Mouse (Mus musculus) forebrain, embryonic 10.5 days (tissue): Measurements from ENCODE around the gene Mob1b. TPM values are rescaled to one million over a fixed set of nuclear protein-coding genes. Genes with fewer than 3 reads are reported as not detected.

Experiments used
- DNase-seq: peaks from one replicate; pipeline ENCODE4 v3.0.0-alpha.2; 2017; ENCODE audit warnings: low spot score; ENCODE audit errors: extremely low spot score
- H3K27ac ChIP-seq: fragments of 300-500 bp; sonication (generic); 2 replicates; pipeline ENCODE4 v1.5.1; 2016; ENCODE audit warnings: mild to moderate bottlenecking
- H3K27me3 ChIP-seq: fragments of 300-500 bp; sonication (generic); 2 replicates; pipeline ENCODE4 v1.6.1; 2016; ENCODE audit warnings: mild to moderate bottlenecking; ENCODE audit not compliant: poor library complexity, severe bottlenecking
- H3K36me3 ChIP-seq: fragments of 300-500 bp; sonication (generic); replicated peaks from 2 replicates; pipeline ENCODE4 v1.6.1; 2016; ENCODE audit warnings: mild to moderate bottlenecking, moderate library complexity
- H3K4me1 ChIP-seq: fragments of 300-500 bp; sonication (generic); 2 replicates; pipeline ENCODE4 v1.6.1; 2016
- H3K4me3 ChIP-seq: fragments of 300-500 bp; sonication (generic); 2 replicates; pipeline ENCODE4 v1.5.1; 2016; ENCODE audit warnings: mild to moderate bottlenecking, moderate library complexity
- H3K9me3 ChIP-seq: fragments of 300-500 bp; sonication (generic); 2 replicates; pipeline ENCODE4 v1.6.1; 2016; ENCODE audit warnings: mild to moderate bottlenecking, moderate library complexity
- WGBS: fragments of 180-500 bp; shearing (Covaris S2); methylation state at CpG from one replicate; pipeline ENCODE4 v1.1.7; 2016; 5-methylcytosine and 5-hydroxymethylcytosine counted together
- polyA plus RNA-seq: library from polyadenylated mRNA; unstranded; fragments of >200 nt; fragmentation: Nextera tagmentation; extraction: Ambion mirVana; gene quantifications from 2 replicates; pipeline ENCODE4 v1.2.1, GENCODE M21; 2016

Mob1b gene
- polyA plus RNA-seq, 1 experiment from 2014 or later: 14.9 TPM

GRCm38 (mm10) chr5:88764987-88765481 lies 44.4 kb downstream of the Mob1b start, which contains the start of gene Dck:
Gene Dck, plus strand, starts transcription at chr5:88764996.
- peak within 1 kb of the TSS; percentile 96 for H3K27ac ChIP-seq
- DNase-seq: peak; percentile 100
- under 1% methylated on average over 51 of the region's 51 CpGs for WGBS
- H3K4me3 ChIP-seq: peak within 1 kb of the TSS; percentile 80
- no peaks in the 10 kb centered on the region for H3K27me3 ChIP-seq
- peaks cover 27% of the 10 kb centered on the region for H3K4me1 ChIP-seq
- peaks cover 39% of the 10 kb centered on the region for H3K36me3 ChIP-seq
- H3K9me3 ChIP-seq: no peaks in the 10 kb centered on the region

DNA sequence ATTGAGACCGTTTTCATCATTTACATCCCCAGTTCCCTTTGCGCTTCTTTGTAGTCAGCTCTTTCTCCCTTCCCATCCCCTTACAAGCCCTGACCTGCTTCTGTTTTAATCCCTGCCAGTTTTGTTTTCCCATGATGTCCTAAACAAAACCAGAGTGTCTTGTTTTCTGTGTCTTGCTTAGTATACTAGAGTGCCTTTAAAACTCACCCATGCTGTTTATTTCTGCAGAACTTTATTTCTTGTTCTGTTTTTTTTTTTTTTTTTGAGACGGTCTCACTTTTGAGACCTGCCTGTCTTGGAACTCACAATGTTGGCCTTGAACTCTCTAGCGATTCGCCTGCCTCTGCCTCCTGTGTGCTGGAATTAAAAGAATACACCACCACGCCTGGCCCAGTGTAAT lies 44.9 kb downstream of the Mob1b start:
- Histone ChIP-seq H3K27me3 (no peaks in the 10 kb centered on the region), H3K27ac (peak overlapping the region; percentile 96), H3K9me3 (no peaks in the 10 kb centered on the region), H3K4me3 (peak overlapping the region; percentile 80), H3K36me3 (peaks cover 45% of the 10 kb centered on the region), H3K4me1 (peaks cover 27% of the 10 kb centered on the region)
- WGBS: 20% methylated on average over 6 of the region's 6 CpGs
- no peak for DNase-seq

DNA sequence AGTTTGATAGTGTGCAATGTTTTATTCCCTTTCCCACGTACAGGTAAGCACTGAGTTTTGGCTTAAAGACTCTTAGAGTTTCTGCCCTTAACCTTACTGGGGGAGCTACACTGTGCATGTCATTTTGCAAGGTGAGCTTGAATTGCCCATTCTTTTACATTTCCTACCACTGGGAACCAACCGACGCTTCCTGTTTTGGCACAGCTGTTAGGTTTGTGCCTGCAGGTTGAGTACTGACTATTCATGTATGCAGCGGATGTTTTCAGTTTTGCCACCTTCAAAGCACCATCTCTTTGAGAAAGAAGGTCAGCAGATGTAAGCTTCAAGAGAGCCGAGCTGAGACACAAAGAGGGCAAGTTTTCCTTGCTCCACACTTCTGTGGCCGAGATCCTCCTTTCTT lies 45.5 kb downstream of the Mob1b start:
- Histone ChIP-seq H3K4me1 (peaks cover 27% of the 10 kb centered on the region), H3K9me3 (no peaks in the 10 kb centered on the region), H3K27me3 (no peaks in the 10 kb centered on the region), H3K36me3 (peaks cover 50% of the 10 kb centered on the region), H3K4me3 (peak overlapping the region; percentile 80), H3K27ac (peak overlapping the region; percentile 96)
- 79% methylated on average over 6 of the region's 6 CpGs for WGBS
- no peak for DNase-seq

DNA sequence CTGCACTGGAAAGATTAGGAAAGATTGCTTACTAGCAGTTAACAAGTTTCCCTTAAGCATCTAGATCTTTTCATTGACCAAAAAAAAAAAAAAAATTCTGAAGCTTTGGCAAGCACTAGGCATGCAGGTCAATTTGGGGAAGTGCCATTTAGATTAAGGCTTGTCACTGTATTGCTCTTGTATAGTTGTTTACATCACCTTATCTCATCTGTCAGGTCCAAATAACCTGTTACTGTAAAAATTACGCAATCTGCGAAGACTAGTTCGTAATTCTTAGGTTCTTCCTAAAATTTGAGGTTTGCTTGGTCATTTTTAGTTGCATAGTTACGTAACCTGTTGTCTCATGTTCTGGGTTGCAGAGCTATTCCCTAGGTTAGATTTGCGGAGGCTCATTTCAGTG lies 46.2 kb downstream of the Mob1b start:
- Histone ChIP-seq H3K4me3 (peak overlapping the region; percentile 80), H3K4me1 (peaks cover 27% of the 10 kb centered on the region), H3K9me3 (no peaks in the 10 kb centered on the region), H3K36me3 (peaks cover 58% of the 10 kb centered on the region), H3K27me3 (no peaks in the 10 kb centered on the region), H3K27ac (no peak overlapping the region)
- DNase-seq: no peak
- whole genome bisulfite sequencing: 96% methylated on average over 5 of the region's 5 CpGs

GRCm38 (mm10) chr5:88768201-88768600 lies 47.5 kb downstream of the Mob1b start:
- H3K27me3 ChIP-seq: no peaks in the 10 kb centered on the region
- H3K4me1 ChIP-seq: peaks cover 27% of the 10 kb centered on the region
- H3K4me3 ChIP-seq: no peak overlapping the region
- peaks cover 71% of the 10 kb centered on the region for H3K36me3 ChIP-seq
- no peak for DNase-seq
- H3K27ac ChIP-seq: no peak overlapping the region
- no peaks in the 10 kb centered on the region for H3K9me3 ChIP-seq
- 91% methylated on average over 6 of the region's 6 CpGs for WGBS

DNA sequence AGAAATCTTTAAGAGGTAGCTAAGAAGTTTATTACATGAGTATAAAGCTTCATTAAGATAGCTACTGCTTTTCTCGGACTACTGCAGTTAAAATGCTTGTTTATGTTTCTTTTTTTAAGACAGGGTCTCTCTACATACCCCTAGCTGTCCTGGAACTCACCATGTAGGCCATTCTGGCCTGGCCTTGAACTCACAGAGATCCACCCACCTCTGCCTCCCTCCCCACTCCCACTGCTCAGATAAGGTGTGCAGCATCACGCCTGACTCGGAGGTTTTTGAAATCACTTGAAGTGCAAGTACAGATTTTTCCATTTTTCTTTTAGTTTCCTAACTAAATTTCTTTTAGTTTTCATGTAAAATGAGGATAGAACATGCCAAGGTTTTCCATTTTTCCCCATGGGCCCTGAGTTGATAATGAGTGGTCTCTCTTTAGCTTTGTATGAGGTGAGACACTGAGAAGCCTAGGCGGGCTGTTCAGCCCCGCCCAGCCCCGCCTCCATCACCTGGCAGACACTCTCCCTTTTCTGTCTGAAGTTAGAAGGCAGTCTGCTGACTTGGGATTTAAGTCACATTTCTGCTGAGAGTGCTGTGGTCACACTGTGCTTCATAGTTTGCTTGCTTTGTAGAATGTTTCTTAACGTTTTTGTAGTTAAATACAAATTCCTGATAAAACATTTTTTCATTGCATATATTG lies 61.6 kb downstream of the Mob1b start:
- Histone ChIP-seq H3K4me3 (no peak overlapping the region), H3K27me3 (no peaks in the 10 kb centered on the region), H3K4me1 (no peaks in the 10 kb centered on the region), H3K9me3 (no peaks in the 10 kb centered on the region), H3K36me3 (peaks cover 95% of the 10 kb centered on the region), H3K27ac (no peak overlapping the region)
- 83% methylated on average over 7 of the region's 7 CpGs for WGBS
- DNase-seq: no peak

- H3K4me3 ChIP-seq: no peak overlapping the region
- peaks cover 67% of the 10 kb centered on the region for H3K36me3 ChIP-seq
- H3K4me1 ChIP-seq: no peaks in the 10 kb centered on the region
- DNase-seq: no peak
- no peaks in the 10 kb centered on the region for H3K9me3 ChIP-seq
- 92% methylated on average over 1 of the region's 1 CpGs for WGBS
- no peak overlapping the region for H3K27ac ChIP-seq
- no peaks in the 10 kb centered on the region for H3K27me3 ChIP-seq
Measured at GRCm38 (mm10) chr5:88785059-88785458, 64.4 kb downstream of the Mob1b start.

DNA sequence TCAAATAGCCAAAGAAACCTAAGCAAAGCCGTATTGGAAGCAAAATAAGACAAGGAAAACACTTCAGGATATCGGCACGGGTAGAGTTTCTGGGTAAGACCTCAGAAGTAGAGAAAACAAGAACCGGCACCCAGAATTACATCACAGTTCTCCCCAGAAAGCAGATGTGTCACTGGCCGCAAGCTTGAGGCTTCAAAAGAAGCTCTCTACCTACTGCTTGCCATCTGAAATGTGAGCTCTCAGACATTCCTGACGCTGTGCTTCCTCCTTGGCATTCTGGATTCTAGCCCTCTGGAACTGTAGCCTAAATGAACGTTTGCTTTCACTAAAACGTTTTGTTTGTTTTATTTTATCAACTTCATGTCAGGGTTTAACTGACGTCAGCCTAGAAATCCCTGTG lies 70.0 kb downstream of the Mob1b start:
- 65% methylated on average over 9 of the region's 9 CpGs for WGBS

DNA sequence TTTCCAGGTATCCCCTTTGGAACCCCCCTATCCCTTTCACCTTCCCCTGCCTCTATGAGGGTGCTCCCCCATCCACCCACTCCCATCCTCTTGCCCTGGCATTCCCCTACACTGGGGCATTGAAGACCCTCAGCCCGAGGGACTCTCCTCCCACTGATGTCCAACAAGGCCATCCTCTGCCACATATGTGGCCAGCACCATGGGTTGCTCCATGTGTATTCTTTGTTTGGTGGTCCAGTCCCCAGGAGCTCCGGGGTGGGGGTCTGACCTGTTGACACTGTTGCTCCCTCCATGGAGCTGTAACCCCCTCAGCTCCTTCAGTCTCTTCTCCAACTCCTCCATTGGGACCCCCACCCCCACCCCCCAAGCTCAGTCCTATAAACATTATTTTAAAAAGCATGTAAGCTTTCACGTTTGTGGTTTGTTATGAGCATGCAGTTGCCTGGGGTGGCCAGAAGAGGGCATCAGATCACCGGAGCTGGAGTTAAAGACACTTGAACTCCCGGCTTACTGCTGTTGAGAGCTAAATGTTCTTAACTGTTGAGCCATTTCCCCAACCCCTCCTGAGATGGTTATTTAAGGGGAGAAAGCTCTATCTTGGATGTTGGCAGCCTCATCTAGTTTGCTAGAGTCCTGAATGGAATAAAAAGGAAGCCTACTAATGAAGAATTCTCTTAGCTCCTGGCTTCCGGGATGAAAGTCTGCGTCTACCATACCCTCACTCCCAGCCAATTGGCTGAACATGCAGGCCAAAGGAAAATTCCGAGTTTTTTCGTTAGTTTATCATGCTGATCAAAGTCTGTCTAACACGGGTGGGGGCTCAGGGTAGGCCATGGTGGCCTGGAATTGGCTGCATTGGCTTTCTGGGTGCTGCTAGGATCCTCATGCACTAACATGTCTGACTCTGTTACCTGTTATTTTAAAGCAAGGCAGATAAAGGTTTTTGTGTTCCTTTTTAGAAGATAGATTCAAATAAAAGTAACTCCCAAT lies 70.9 kb downstream of the Mob1b start:
- Histone ChIP-seq H3K9me3 (no peaks in the 10 kb centered on the region), H3K27ac (no peak overlapping the region), H3K27me3 (no peaks in the 10 kb centered on the region), H3K36me3 (peaks cover 4% of the 10 kb centered on the region), H3K4me3 (no peak overlapping the region), H3K4me1 (no peaks in the 10 kb centered on the region)
- 43% methylated on average over 10 of the region's 10 CpGs for WGBS
- DNase-seq: peak; percentile 62

More for the DNA sequence above, 70.0 kb downstream of the Mob1b start:
- no peak overlapping the region for H3K27ac ChIP-seq
- H3K36me3 ChIP-seq: peaks cover 12% of the 10 kb centered on the region
- no peaks in the 10 kb centered on the region for H3K4me1 ChIP-seq
- no peaks in the 10 kb centered on the region for H3K27me3 ChIP-seq
- H3K4me3 ChIP-seq: no peak overlapping the region
- DNase-seq: no peak
- H3K9me3 ChIP-seq: no peaks in the 10 kb centered on the region

DNA sequence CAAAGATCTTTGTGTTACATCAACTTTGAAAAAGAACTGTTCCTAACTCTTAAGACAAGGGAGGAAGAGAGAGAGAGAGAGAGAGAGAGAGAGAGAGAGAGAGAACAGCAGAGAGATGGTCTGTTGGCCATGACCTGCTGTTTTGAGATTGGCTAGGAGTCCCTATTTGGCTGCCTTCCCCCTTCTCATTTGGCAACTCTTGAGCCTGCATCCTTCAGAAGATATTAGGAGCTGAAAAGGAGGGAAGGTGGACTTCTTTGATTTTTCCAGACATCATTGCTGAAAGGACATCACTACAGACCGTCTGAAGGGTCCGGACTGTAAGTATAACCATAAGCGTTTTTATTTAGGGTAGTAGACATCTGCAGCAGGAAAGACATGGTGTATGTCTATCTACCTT lies 73.0 kb downstream of the Mob1b start:
- Histone ChIP-seq H3K4me3 (no peak overlapping the region), H3K27me3 (no peaks in the 10 kb centered on the region), H3K9me3 (no peaks in the 10 kb centered on the region), H3K27ac (no peak overlapping the region), H3K36me3 (no peaks in the 10 kb centered on the region), H3K4me1 (no peaks in the 10 kb centered on the region)
- 91% methylated on average over 3 of the region's 3 CpGs for WGBS
- no peak for DNase-seq

GRCm38 (mm10) chr5:88795910-88796584 lies 75.4 kb downstream of the Mob1b start:
- Histone ChIP-seq H3K27ac (no peak overlapping the region), H3K9me3 (no peaks in the 10 kb centered on the region), H3K36me3 (no peaks in the 10 kb centered on the region), H3K4me1 (no peaks in the 10 kb centered on the region), H3K27me3 (no peaks in the 10 kb centered on the region), H3K4me3 (no peak overlapping the region)
- DNase-seq: no peak
- WGBS: 69% methylated on average over 9 of the region's 9 CpGs

GRCm38 (mm10) chr5:88796588-88796987 lies 75.9 kb downstream of the Mob1b start:
- H3K27me3 ChIP-seq: no peaks in the 10 kb centered on the region
- WGBS: 87% methylated on average over 11 of the region's 11 CpGs
- no peaks in the 10 kb centered on the region for H3K4me1 ChIP-seq
- DNase-seq: no peak
- H3K9me3 ChIP-seq: no peaks in the 10 kb centered on the region
- no peak overlapping the region for H3K4me3 ChIP-seq
- no peak overlapping the region for H3K27ac ChIP-seq
- H3K36me3 ChIP-seq: no peaks in the 10 kb centered on the region
